Mouse (Mus musculus): Measurements from ENCODE around the gene Met.

The Met gene

GRCm38 (mm10) chr6:17463434-17464280 lies at the start of gene Met:
Met (plus strand) TSS chr6:17463800.
- DNase-seq = no peak

DNA sequence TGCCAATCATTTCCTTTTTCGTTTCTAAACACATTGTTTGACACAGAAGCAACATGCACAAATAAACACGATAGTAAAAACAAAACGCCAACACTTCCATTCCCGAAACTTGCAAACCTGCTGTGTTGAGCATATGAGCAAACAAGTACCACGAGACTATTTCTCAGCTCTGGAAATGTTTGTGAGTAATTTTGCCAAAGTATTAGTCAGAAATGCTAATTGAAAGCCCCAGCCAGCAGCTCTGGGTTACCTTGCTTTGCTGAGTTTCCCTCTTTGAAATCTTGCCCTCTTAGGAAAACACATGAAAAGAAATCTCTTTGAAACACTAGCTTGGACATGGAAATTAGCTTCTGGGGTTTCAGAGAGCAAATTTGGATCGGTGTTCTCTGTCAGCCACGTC lies 45.4 kb upstream of the Met start:
- DNase-seq = no peak

DNA sequence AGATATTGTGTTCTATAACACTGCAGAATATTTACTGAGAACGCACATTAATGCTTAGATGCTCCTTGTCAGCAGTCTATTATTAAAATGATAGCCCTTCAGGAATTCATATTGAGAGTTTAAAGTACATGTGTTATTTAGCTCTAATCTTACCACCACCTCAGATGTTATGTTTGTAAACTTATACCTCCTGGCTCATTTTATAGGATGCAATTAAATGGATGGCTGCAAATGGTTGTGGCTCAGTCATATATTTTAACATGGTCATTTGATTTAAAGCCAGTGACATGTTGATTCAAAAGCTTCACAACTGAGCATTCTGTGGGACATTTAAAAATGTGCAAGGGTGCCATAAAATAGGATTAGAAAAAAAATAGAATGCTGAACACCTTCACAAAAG lies 41.2 kb upstream of the Met start:
- no peak for DNase-seq

GRCm38 (mm10) chr6:17429041-17429440 lies 34.6 kb upstream of the Met start:
- DNase-seq = no peak

- DNase-seq = no peak
Measured at GRCm38 (mm10) chr6:17429611-17430010, 34.0 kb upstream of the Met start.

DNA sequence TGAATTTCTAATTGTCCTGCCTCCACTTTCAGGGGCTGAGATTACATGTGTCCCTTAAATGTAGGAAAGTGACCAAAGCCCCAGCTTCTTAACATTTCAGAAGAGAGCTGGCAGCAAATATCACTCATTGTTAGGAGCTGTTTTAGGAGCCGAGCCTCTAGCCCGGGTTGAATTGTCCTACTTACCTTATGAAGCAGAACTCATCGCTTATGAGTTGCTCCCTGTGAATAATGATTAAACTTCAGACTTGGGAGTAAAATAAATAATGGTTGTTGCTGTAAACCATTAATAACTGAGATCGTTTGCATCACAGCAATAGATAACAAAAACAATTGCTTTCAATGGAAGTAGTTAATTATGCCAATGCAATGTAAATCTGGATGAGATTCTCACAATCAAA lies 20.3 kb upstream of the Met start:
- no peak for DNase-seq

DNA sequence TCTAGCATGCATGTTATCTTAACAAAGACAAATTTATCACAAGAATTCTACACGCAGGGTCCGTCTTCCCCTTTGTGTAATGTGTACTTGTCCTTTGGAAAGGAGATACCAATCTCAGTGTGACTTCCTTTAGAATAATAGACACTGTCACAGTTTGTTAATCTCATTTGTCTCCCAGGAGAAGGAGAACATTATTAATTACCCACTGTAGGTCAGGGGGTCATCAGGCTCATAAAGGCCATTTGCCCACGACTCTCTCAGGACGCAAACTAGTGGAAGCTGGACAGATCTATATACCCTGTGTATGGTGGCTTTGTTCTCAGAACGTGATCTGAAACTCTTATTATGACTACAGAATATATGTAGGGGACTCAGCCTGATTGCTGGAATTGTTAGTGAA lies 12.3 kb upstream of the Met start:
- DNase-seq = no peak

DNA sequence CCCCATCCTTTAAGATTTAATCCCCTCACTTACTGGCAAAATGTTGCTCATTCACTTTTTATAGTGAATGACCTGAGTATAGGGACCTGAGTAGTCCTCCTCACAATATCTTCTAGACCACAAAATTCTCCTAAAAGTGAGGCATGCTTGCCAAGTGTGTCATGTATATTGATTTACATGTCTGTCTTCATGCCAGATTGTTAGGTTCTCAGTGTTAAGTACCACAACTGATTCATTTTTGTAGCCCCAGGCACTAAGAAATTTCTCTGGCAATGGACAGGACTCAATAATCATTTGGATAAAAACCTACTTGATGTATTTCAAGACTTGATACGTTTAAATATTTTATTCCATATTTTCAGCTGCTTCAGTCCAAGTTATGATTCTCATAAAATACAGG lies 8.5 kb upstream of the Met start:
- DNase-seq = no peak

DNA sequence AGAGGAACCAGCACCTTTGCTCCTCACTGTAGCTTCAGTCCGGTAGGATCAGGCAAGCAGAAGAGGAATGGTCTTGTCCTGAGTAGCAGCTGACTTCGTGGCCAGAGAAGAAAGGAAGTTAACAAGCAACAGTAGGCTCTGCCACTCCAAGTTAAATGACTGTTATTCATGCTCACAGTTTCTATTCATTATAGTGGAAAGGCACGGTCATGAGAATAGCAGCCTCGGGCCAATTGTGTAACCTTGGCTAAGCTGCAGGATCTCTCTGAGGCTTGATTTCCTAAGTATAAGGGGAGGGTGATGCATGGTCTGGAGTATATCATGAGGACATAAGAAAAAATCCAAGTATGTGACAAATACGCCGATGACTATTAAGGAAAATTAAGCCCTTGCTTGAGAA lies 4.0 kb upstream of the Met start:
- no peak for DNase-seq

- DNase-seq = no peak
Measured at GRCm38 (mm10) chr6:17461435-17461834, 2.2 kb upstream of the Met start.

GRCm38 (mm10) chr6:17464281-17465025 lies 853 bp downstream of the Met start:
- DNase-seq = no peak

GRCm38 (mm10) chr6:17466526-17466925 lies 2.9 kb downstream of the Met start:
- no peak for DNase-seq

- DNase-seq = no peak
Measured at GRCm38 (mm10) chr6:17468993-17469392, 5.4 kb downstream of the Met start.

GRCm38 (mm10) chr6:17473128-17473527 lies 9.5 kb downstream of the Met start:
- DNase-seq = no peak

GRCm38 (mm10) chr6:17477823-17478222 lies 14.2 kb downstream of the Met start:
- no peak for DNase-seq

DNA sequence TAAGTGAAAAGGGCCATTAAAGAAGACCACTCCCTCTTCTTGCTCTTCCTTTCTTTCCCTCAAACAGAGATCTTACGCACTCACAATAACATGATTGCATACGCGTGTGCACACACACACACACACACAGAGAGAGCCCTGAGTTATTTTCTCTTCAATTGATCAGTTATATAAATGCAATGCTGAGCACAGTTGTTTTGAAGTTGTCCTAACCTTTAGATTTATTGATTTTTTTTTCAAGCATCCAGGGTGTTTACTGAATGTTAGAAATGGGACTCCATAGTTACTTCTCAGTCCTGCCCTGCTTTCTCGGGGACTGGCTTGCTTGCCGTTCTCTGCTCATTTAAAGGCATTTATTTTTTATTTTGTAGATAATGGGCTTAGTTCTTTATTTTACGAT lies 14.7 kb downstream of the Met start:
- no peak for DNase-seq

DNA sequence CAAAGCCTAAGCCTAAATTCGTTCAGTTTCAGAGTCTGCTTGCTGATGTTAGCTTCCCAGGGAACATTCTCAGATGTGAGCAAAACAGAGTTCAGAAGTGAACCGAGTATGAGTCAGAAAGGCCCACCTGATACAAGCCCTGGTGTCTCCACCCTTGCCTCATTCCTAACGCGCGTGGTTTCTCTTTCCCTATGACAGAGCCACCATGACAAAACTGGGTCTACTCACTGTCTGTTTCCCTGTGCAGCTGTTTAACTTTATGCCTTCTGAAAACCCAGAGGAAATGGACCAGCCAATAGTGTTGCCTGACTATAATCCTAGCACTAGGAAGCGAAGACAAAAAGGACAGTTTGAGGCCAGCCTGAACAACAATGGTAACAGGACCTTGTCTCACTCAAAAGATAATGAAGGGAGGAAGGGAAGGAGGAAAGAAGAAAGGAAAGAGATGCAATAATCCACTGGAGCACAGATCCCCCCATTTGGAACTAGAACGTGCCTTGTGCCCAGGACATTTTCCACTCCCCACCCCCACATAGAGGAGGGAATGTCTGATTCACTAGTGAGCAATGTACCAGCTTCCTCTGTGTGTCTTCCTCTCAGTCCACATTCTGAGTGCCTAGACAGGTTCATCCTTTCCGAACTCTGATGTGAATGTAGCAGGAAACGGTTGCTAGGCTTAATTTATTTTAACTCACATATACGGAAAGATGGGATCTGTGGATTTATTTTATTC lies 15.4 kb downstream of the Met start:
- no peak for DNase-seq

GRCm38 (mm10) chr6:17481068-17481467 lies 17.5 kb downstream of the Met start:
- DNase-seq = no peak

GRCm38 (mm10) chr6:17485244-17485643 lies 21.6 kb downstream of the Met start:
- DNase-seq = no peak

- no peak for DNase-seq
Measured at GRCm38 (mm10) chr6:17485782-17486181, 22.2 kb downstream of the Met start.

GRCm38 (mm10) chr6:17488291-17488817 lies 24.8 kb downstream of the Met start:
- no peak for DNase-seq

- DNase-seq = no peak
Measured at GRCm38 (mm10) chr6:17490786-17491185, 27.2 kb downstream of the Met start.

- no peak for DNase-seq
Measured at GRCm38 (mm10) chr6:17491502-17491901, 27.9 kb downstream of the Met start.
